Mouse (Mus musculus): ENCODE results near the gene Usp22.

- TF ChIP-seq EP300 (IDR thresholded peaks at IDR 0.05; ENCODE audit: low read depth): no peak
- TF ChIP-seq CTCF (IDR thresholded peaks at IDR 0.05; ENCODE audit: low read depth): no peak
These were observed 27.3 kb upstream of the Usp22 start for GRCm38 (mm10) chr11:61202186-61202585.
